29 mouse cellular contexts compared by ENCODE assay signal in the genomic region with DNA sequence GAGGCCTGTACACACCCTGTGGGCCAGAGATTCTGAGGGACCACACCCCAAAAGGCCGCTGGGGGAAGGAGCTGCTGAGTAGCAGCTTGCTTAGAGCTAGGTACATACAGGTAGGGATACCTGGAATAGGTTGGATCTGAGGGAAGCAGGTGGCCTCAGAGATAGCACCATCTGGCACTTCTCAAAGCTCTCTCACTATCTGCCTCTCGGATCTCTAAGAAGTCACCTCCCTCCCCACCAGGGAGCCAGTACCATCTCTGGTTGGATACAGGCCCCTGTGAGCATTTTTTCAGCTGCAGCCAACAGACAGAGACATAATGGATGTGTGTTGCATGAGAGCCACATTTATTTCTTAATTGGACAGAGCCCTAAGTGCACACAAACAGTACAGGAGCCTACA. TPM values are rescaled to one million over a fixed set of nuclear protein-coding genes. Genes with fewer than 3 reads are reported as not detected.
DNase-seq lines count a peak whose midpoint lies in the region; ATAC-seq and TF ChIP-seq lines count a peak whose summit lies in the region.
"Had no signal": no experiment of that assay in that cellular context is flagged by ENCODE, and none has a peak within 500 bp of the region (broad histone marks: within the 10 kb centered on the region; RNA-seq: fewer than 3 reads in every experiment).

No protein-coding gene starts in this region.

- H3K4me1 ChIP-seq in forebrain, postnatal 0 days (ENCODE audit: insufficient read depth), result no peaks in the 10 kb centered on the region
- H3K4me1 ChIP-seq in forebrain, embryonic 10.5 days, result no peaks in the 10 kb centered on the region
- H3K4me1 ChIP-seq: embryonic facial prominence, embryonic 12.5 days; heart, embryonic 12.5 days; limb, embryonic 13.5 days; liver, embryonic 13.5 days; megakaryocyte, embryonic 14.5 days; midbrain, embryonic 12.5 days; neural tube, embryonic 13.5 days; stomach, embryonic 15.5 days had no signal

- peaks cover 46% of the 10 kb centered on the region for H3K36me3 ChIP-seq in forebrain, postnatal 0 days (ENCODE audit: insufficient read depth)
- peaks cover 34% of the 10 kb centered on the region for H3K36me3 ChIP-seq in forebrain, embryonic 10.5 days (replicated peaks)
- H3K36me3 ChIP-seq: embryonic facial prominence, embryonic 12.5 days; heart, embryonic 12.5 days; limb, embryonic 13.5 days; liver, embryonic 13.5 days; stomach, embryonic 15.5 days had no signal

- H3K27ac ChIP-seq in forebrain, postnatal 0 days (ENCODE audit: low read depth, low read length), result 0 out of 2 replicates have a peak overlapping the region, but pooled peaks have one; percentile 0
- H3K27ac ChIP-seq in forebrain, embryonic 10.5 days, result no peak overlapping the region
- peak overlapping the region; percentile 14; the same call in 1 of the 2 replicates for H3K27ac ChIP-seq in layer of hippocampus, adult 2 months
- H3K27ac ChIP-seq: embryonic facial prominence, embryonic 12.5 days; heart, adult 2 months; limb, embryonic 13.5 days; liver, embryonic 13.5 days; midbrain, embryonic 12.5 days; neural tube, embryonic 13.5 days; stomach, embryonic 15.5 days had no signal

- H3K27me3 ChIP-seq in forebrain, postnatal 0 days (ENCODE audit: insufficient read depth, low read length), result no peaks in the 10 kb centered on the region
- no peaks in the 10 kb centered on the region for H3K27me3 ChIP-seq in forebrain, embryonic 10.5 days (ENCODE audit: poor library complexity, severe bottlenecking)
- H3K27me3 ChIP-seq: embryonic facial prominence, embryonic 12.5 days; limb, embryonic 13.5 days; liver, embryonic 13.5 days; midbrain, embryonic 12.5 days; neural tube, embryonic 13.5 days; stomach, embryonic 15.5 days had no signal

- H3K4me2 ChIP-seq in forebrain, postnatal 0 days (ENCODE audit: low read depth), result no peak overlapping the region
- H3K4me2 ChIP-seq: embryonic facial prominence, embryonic 12.5 days; heart, embryonic 12.5 days; limb, embryonic 13.5 days; liver, embryonic 13.5 days; midbrain, embryonic 12.5 days; neural tube, embryonic 13.5 days; stomach, embryonic 15.5 days had no signal

- ATAC-seq in forebrain, postnatal 0 days, result no peak
- ATAC-seq: intestine, postnatal 0 days; Patski had no signal

- no peak for TF ChIP-seq CTCF in forebrain, postnatal 0 days (IDR thresholded peaks at IDR 0.05; ENCODE audit: low read depth)
- TF ChIP-seq CTCF in layer of hippocampus, adult 2 months (conservative IDR thresholded peaks at IDR 0.05), result no peak

- H3K9me3 ChIP-seq in forebrain, postnatal 0 days (ENCODE audit: low read length), result no peaks in the 10 kb centered on the region
- no peaks in the 10 kb centered on the region for H3K9me3 ChIP-seq in forebrain, embryonic 10.5 days
- H3K9me3 ChIP-seq: embryonic facial prominence, embryonic 12.5 days; heart, embryonic 12.5 days; limb, embryonic 13.5 days; liver, embryonic 13.5 days; megakaryocyte, embryonic 14.5 days; midbrain, embryonic 12.5 days; neural tube, embryonic 13.5 days; stomach, embryonic 15.5 days had no signal

- H3K4me3 ChIP-seq in forebrain, postnatal 0 days (ENCODE audit: low read depth, low read length), result no peak overlapping the region
- no peak overlapping the region for H3K4me3 ChIP-seq in forebrain, embryonic 10.5 days
- no peak overlapping the region for H3K4me3 ChIP-seq in layer of hippocampus, adult 2 months
- H3K4me3 ChIP-seq: embryonic facial prominence, embryonic 12.5 days; heart, adult 2 months; heart, embryonic 12.5 days; limb, embryonic 13.5 days; liver, embryonic 13.5 days; megakaryocyte, embryonic 14.5 days; midbrain, embryonic 12.5 days; myocyte; neural tube, embryonic 13.5 days; stomach, embryonic 15.5 days had no signal

- H3K9ac ChIP-seq in forebrain, postnatal 0 days, result no peak overlapping the region
- H3K9ac ChIP-seq: embryonic facial prominence, embryonic 12.5 days; heart, embryonic 12.5 days; limb, embryonic 13.5 days; liver, embryonic 13.5 days; midbrain, embryonic 12.5 days; neural tube, embryonic 13.5 days; stomach, embryonic 15.5 days had no signal

- 63% methylated on average over 2 of the region's 2 CpGs for WGBS in forebrain, postnatal 0 days
- WGBS in forebrain, embryonic 10.5 days, result 77% methylated on average over 2 of the region's 2 CpGs

- peak; percentile 61 for DNase-seq in cerebellum, adult 9-10 months
- DNase-seq in cerebellum, postnatal 4 days (ENCODE audit: low spot score in 2 of 2), result no peak
- no peak for DNase-seq in forebrain, postnatal 0 days
- no peak for DNase-seq in forebrain, embryonic 10.5 days (ENCODE audit: extremely low spot score, low spot score)
- no peak for DNase-seq in layer of hippocampus, adult 2 months (ENCODE audit: low spot score in 2 of 2)
- DNase-seq in layer of hippocampus, postnatal 14 days (ENCODE audit: low spot score in 2 of 2), result no peak
- peak; percentile 41 to 43 for DNase-seq in cerebellum, postnatal 36 days

RNA-seq across cellular contexts. Expression of gene Aqp12, which starts 9.0 kb away (rescaled TPM):
- total RNA-seq in forebrain, postnatal 0 days (2014; rRNA removed), result not detected in 2 replicates
- polyA plus RNA-seq in forebrain, postnatal 0 days (2015; fragmentation: Nextera tagmentation; extraction: Ambion mirVana), result not detected in 2 replicates
- polyA plus RNA-seq in forebrain, embryonic 10.5 days (2016; fragmentation: Nextera tagmentation; extraction: Ambion mirVana), result not detected in 2 replicates
- total RNA-seq in layer of hippocampus, adult 2 months (2021), result not detected
- not detected for total RNA-seq in layer of hippocampus, postnatal 14 days (2021)
- total RNA-seq: gastrocnemius, adult 8-10 months; gastrocnemius, postnatal 4 days; heart, adult 2 months; heart, postnatal 4 days; layer of hippocampus, postnatal 25 days; left cerebral cortex, adult 8-10 months; left cerebral cortex, postnatal 36 days; MEL; midbrain, postnatal 0 days had no signal
- polyA plus RNA-seq: embryonic facial prominence, embryonic 12.5 days; heart, adult 2 months; heart, embryonic 12.5 days; heart, postnatal 0 days; limb, embryonic 13.5 days; liver, embryonic 13.5 days; lung, postnatal 0 days; midbrain, embryonic 12.5 days; midbrain, postnatal 0 days; myocyte; neural tube, embryonic 13.5 days; Patski had no signal

Comparison
In these comparisons a context has a peak if more than half of its experiments do, and no peak if none do; other contexts are left out.
1. DNase-seq: peak in cerebellum, adult 9-10 months (single experiment) and cerebellum, postnatal 36 days (2 of 2); none in cerebellum, postnatal 4 days (0 of 2), forebrain, postnatal 0 days (single experiment), forebrain, embryonic 10.5 days (single experiment), layer of hippocampus, adult 2 months (0 of 2) and layer of hippocampus, postnatal 14 days (0 of 2).